8 mouse cellular contexts compared by ENCODE assay signal in genomic region chr7:24662575-24662974, GRCm38 (mm10). TPM values are rescaled to one million over a fixed set of nuclear protein-coding genes. Genes with fewer than 3 reads are reported as not detected.
A peak's percentile ranks its signal among the peaks of the same experiment; 100 is the strongest.
DNase-seq lines count a peak whose midpoint lies in the region; ATAC-seq lines count a peak whose summit lies in the region.

No protein-coding gene starts in this region.

- no peaks in the 10 kb centered on the region for H3K27me3 ChIP-seq in forebrain, embryonic 14.5 days (replicated peaks; ENCODE audit: control insufficient read depth, insufficient read depth, low read length)
- H3K27me3 ChIP-seq in hindbrain, embryonic 16.5 days (replicated peaks; ENCODE audit: control insufficient read depth, insufficient read depth, low read length) = no peaks in the 10 kb centered on the region

- peak; percentile 93 for DNase-seq in heart, adult 11 months
- no peak for DNase-seq in heart, postnatal 25 days (ENCODE audit: low spot score)
- peak; percentile 85 for DNase-seq in forebrain, embryonic 14.5 days (ENCODE audit: low spot score)
- peak; percentile 35 to 52 for DNase-seq in layer of hippocampus, postnatal 36 days
- peak; percentile 73 to 76 for DNase-seq in right cerebral cortex, adult 2 months (ENCODE audit: low spot score in 2 of 2)

- H3K36me3 ChIP-seq in forebrain, embryonic 14.5 days (ENCODE audit: control insufficient read depth, insufficient read depth, low read length) = no peaks in the 10 kb centered on the region
- H3K36me3 ChIP-seq in hindbrain, embryonic 16.5 days (ENCODE audit: control insufficient read depth, insufficient read depth, low read length) = no peaks in the 10 kb centered on the region

- H3K27ac ChIP-seq in forebrain, embryonic 14.5 days (ENCODE audit: low read depth, low read length) = no peak overlapping the region
- no peak overlapping the region for H3K27ac ChIP-seq in hindbrain, embryonic 16.5 days (ENCODE audit: low read depth, low read length)

- intact Hi-C loops in heart, postnatal 25 days (cut with DNase I) = loop anchor here (2.0 to 5.0 kb wide), 2 partner anchors 60 to 130 kb away; partner anchors contain the start of gene Irgq

- no peaks in the 10 kb centered on the region for H3K9me3 ChIP-seq in forebrain, embryonic 14.5 days (replicated peaks; ENCODE audit: control insufficient read depth, low read length)
- H3K9me3 ChIP-seq in hindbrain, embryonic 16.5 days (ENCODE audit: control insufficient read depth, low read length) = no peaks in the 10 kb centered on the region

- WGBS in forebrain, embryonic 14.5 days = 16% methylated on average over 8 of the region's 8 CpGs
- WGBS in hindbrain, embryonic 16.5 days = 11% methylated on average over 8 of the region's 8 CpGs

- H3K4me1 ChIP-seq in forebrain, embryonic 14.5 days (ENCODE audit: control insufficient read depth, insufficient read depth, low read length) = no peaks in the 10 kb centered on the region
- H3K4me1 ChIP-seq in hindbrain, embryonic 16.5 days (ENCODE audit: control insufficient read depth, insufficient read depth, low read depth, low read length) = no peaks in the 10 kb centered on the region

- no peak overlapping the region for H3K4me3 ChIP-seq in forebrain, embryonic 14.5 days (ENCODE audit: low read depth, low read length)
- no peak overlapping the region for H3K4me3 ChIP-seq in hindbrain, embryonic 16.5 days (ENCODE audit: low read length)

- no peak overlapping the region for H3K4me2 ChIP-seq in forebrain, embryonic 14.5 days (ENCODE audit: low read length)
- H3K4me2 ChIP-seq in hindbrain, embryonic 16.5 days (ENCODE audit: low read length) = no peak overlapping the region

- H3K9ac ChIP-seq in forebrain, embryonic 14.5 days (ENCODE audit: low read length) = no peak overlapping the region
- H3K9ac ChIP-seq in hindbrain, embryonic 16.5 days (ENCODE audit: low read depth, low read length) = no peak overlapping the region

- peak; percentile 31; the same call in 1 of the 2 replicates for ATAC-seq in cerebellum, adult (ENCODE audit: insufficient number of reproducible peaks, low FRiP score, low TSS enrichment)
- peak; percentile 74 for ATAC-seq in forebrain, embryonic 14.5 days
- peak; percentile 65; the same call in 1 of the 2 replicates for ATAC-seq in hindbrain, embryonic 16.5 days
- ATAC-seq in megakaryocyte, adult 5-6 weeks (ENCODE audit: poor library complexity, severe bottlenecking) = peak; percentile 88

RNA-seq across cellular contexts. Expression of gene Tex101, which starts 13.9 kb away (rescaled TPM):
- not detected for total RNA-seq in heart, postnatal 25 days (2021)
- not detected in 2 replicates for polyA plus RNA-seq in forebrain, embryonic 14.5 days (2014; fragmentation: Nextera tagmentation; extraction: Ambion mirVana)
- not detected in 2 replicates for polyA plus RNA-seq in hindbrain, embryonic 16.5 days (2015; fragmentation: Nextera tagmentation; extraction: Ambion mirVana)
- not detected for total RNA-seq in layer of hippocampus, postnatal 36 days (2021)
- not detected in 2 replicates for total RNA-seq in megakaryocyte, adult 5-6 weeks (2015)
- not detected in 2 replicates for total RNA-seq in megakaryocyte, adult 5-6 weeks (2017)

RNA-seq across cellular contexts. Expression of gene Lypd3, which starts 26.2 kb away (rescaled TPM):
- not detected for total RNA-seq in heart, postnatal 25 days (2021)
- polyA plus RNA-seq in forebrain, embryonic 14.5 days (2014; fragmentation: Nextera tagmentation; extraction: Ambion mirVana) = 0.20 and 0.21 TPM in 2 replicates
- polyA plus RNA-seq in hindbrain, embryonic 16.5 days (2015; fragmentation: Nextera tagmentation; extraction: Ambion mirVana) = 0.76 and 0.78 TPM in 2 replicates
- total RNA-seq in layer of hippocampus, postnatal 36 days (2021) = under 1 TPM; 0.40 to 0.68 TPM
- not detected in 2 replicates for total RNA-seq in megakaryocyte, adult 5-6 weeks (2015)
- total RNA-seq in megakaryocyte, adult 5-6 weeks (2017) = not detected in 2 replicates

RNA-seq across cellular contexts. Expression of gene BC049730, which starts 46.5 kb away (rescaled TPM):
- not detected for total RNA-seq in heart, postnatal 25 days (2021)
- not detected in 2 replicates for polyA plus RNA-seq in forebrain, embryonic 14.5 days (2014; fragmentation: Nextera tagmentation; extraction: Ambion mirVana)
- polyA plus RNA-seq in hindbrain, embryonic 16.5 days (2015; fragmentation: Nextera tagmentation; extraction: Ambion mirVana) = not detected in 2 replicates
- not detected for total RNA-seq in layer of hippocampus, postnatal 36 days (2021)
- not detected in 2 replicates for total RNA-seq in megakaryocyte, adult 5-6 weeks (2015)
- total RNA-seq in megakaryocyte, adult 5-6 weeks (2017) = not detected in 2 replicates

RNA-seq across cellular contexts. Expression of gene Phldb3, which starts 52.0 kb away (rescaled TPM):
- total RNA-seq in heart, postnatal 25 days (2021) = under 1 TPM; 0.50 to 0.57 TPM
- not detected in 2 replicates for polyA plus RNA-seq in forebrain, embryonic 14.5 days (2014; fragmentation: Nextera tagmentation; extraction: Ambion mirVana)
- polyA plus RNA-seq in hindbrain, embryonic 16.5 days (2015; fragmentation: Nextera tagmentation; extraction: Ambion mirVana) = not detected in 2 replicates
- under 1 TPM in 1 of 2 experiments, not detected in 1; 0.30 TPM for total RNA-seq in layer of hippocampus, postnatal 36 days (2021)
- total RNA-seq in megakaryocyte, adult 5-6 weeks (2015) = 1.0 and 1.2 TPM in 2 replicates
- total RNA-seq in megakaryocyte, adult 5-6 weeks (2017) = 3.7 and 4.0 TPM in 2 replicates

Comparison
In these comparisons a context has a peak if more than half of its experiments do, and no peak if none do; other contexts are left out.
1. ATAC-seq: peak in every context shown above with its lines; median percentile 88 in megakaryocyte, adult 5-6 weeks; 74 in forebrain, embryonic 14.5 days; 65 in hindbrain, embryonic 16.5 days; 31 in cerebellum, adult.